Mouse (Mus musculus) heart, adult 2 months (tissue): ENCODE results near the gene Oaf.

ENCODE experiments used
- CTCF ChIP-seq: fragments of 200-600 bp; IDR thresholded peaks from 2 replicates; pipeline ENCODE4 v1.8.1; 2022; ENCODE audit warnings: antibody characterized with exemption, mild to moderate bottlenecking, moderate library complexity
- EP300 ChIP-seq: fragments of 200-500 bp; IDR thresholded peaks from 2 replicates; pipeline ENCODE4 v1.6.1; 2011; ENCODE audit warnings: low read depth, low read length, control low read depth; ENCODE audit not compliant: insufficient read depth
- POLR2A ChIP-seq: fragments of 200-500 bp; IDR thresholded peaks from 2 replicates; pipeline ENCODE4 v1.6.1; 2011; ENCODE audit warnings: mild to moderate bottlenecking, low read depth, low read length, control low read depth; ENCODE audit not compliant: insufficient read depth

DNA sequence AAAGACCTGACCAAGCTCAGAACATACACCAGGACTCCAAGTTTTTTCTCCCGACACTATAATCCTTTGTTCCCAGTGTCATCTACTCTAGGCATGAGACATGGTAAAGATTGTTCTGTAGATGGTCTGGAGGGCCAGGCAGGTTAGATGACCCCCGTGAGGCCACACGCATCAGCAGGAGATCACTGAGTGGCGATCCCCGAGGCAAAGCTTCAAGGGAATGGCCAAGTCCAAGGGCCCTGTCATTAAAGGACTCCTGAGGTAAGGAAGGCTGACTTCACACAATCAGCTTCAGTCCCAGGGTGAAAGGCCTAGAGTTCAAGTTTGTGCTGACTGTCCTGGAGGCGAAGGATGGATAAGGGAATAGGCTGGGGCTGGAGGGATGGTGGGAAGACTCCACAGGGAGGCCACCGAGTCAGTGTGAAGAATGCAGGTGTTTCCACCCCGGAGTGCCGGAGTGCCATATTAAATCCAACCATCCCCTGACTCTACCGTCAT is 10.3 kb downstream of the Oaf start:
- no peak for TF ChIP-seq CTCF
- no peak for TF ChIP-seq POLR2A
- TF ChIP-seq EP300 = no peak
